Mouse (Mus musculus) heart, adult 18-20 months (tissue): ENCODE measurements around the gene Bag6. TPM values are rescaled to one million over a fixed set of nuclear protein-coding genes. Genes with fewer than 3 reads are reported as not detected.

Experiments
- DNase-seq, 2 experiments: peaks; one replicate each; pipeline ENCODE4 v3.0.0; 2021 to 2022; ENCODE audit warnings: mixed read lengths in 1 of 2
- long read RNA-seq, 2 experiments: library from polyadenylated mRNA; stranded (forward); transcript quantifications; one replicate each; pipeline ENCODE4 v2.0.0; 2021
- total RNA-seq, 2 experiments: library from RNA; stranded (reverse); gene quantifications; 2 replicates each; pipeline ENCODE4 v1.2.3; 2021

The Bag6 gene
- total RNA-seq: 100 to 1,000 TPM; 242 to 244 TPM
- long read RNA-seq, experiment 1, transcript Bag6-201 (25 exons, 3,858 nt): major isoform, 6 of 64 reads
- long read RNA-seq, experiment 1, partial matches to known transcripts: 19 of 64 reads
- long read RNA-seq, experiment 1, other reads (novel, unspliced or antisense): 35 of 64 reads
- long read RNA-seq, experiment 2, partial matches to known transcripts: 15 of 38 reads
- long read RNA-seq, experiment 2, other reads (novel, unspliced or antisense): 18 of 38 reads

- peak; percentile 95 to 98 for DNase-seq
Observed at GRCm38 (mm10) chr17:35134801-35135590, at the start of gene Bag6. TSS of gene Bag6 (plus strand) at chr17:35135178.

DNA sequence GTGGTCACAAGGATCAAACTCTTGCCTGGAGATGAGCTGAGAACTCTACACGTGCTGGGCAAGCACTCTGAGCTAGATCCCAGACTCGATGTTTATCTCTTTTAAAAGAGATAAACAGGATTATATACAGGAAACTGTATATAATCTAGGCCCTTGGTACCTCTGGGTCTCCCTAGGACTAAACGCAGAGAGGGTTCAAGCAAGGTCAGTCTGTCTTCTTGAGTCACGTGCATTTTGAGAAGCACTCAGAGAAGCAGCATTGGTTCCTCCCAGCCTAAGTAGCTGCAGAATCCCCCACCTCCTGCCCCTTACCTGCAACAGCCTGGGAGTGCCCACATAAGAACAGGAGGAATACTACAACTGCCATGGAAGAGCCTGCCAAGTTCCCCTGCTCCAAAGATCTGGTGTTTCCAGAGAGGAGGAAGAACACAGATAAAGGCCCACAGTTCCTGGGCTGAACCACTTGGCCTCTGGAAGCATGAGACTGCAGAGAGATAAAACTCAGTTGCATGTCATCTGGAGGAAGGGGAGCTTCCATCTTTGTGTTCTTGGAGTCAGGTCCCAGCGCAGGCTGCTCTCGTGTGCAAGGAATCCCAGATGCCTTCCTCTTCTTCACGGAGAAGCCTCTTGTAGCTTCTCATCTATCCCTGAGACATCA, 49.6 kb upstream of the Bag6 start, which contains the start of gene Ly6g6f:
Gene Ly6g6f (minus strand): TSS at position 403 of the 658 bp plus-strand sequence.
- no peak for DNase-seq

DNA sequence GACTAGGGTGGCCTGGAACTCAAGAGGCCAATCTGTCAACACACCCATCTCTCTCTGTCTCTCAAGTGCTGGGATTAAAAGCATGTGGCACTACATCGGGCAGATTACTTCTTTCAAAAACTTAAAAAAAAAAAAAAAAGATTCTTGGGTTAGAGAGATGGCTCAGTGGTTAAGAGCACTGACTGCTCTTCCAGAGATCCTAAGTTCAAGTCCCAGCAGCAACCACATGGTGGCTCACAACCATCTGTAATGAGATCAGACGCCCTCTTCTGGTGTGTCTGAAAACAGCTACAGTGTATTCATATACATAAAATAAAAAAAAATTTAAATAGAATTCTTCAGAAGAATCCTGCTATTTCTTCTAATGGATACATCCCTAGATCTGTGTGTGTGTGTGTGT, 46.8 kb upstream of the Bag6 start:
- DNase-seq: no peak

DNA sequence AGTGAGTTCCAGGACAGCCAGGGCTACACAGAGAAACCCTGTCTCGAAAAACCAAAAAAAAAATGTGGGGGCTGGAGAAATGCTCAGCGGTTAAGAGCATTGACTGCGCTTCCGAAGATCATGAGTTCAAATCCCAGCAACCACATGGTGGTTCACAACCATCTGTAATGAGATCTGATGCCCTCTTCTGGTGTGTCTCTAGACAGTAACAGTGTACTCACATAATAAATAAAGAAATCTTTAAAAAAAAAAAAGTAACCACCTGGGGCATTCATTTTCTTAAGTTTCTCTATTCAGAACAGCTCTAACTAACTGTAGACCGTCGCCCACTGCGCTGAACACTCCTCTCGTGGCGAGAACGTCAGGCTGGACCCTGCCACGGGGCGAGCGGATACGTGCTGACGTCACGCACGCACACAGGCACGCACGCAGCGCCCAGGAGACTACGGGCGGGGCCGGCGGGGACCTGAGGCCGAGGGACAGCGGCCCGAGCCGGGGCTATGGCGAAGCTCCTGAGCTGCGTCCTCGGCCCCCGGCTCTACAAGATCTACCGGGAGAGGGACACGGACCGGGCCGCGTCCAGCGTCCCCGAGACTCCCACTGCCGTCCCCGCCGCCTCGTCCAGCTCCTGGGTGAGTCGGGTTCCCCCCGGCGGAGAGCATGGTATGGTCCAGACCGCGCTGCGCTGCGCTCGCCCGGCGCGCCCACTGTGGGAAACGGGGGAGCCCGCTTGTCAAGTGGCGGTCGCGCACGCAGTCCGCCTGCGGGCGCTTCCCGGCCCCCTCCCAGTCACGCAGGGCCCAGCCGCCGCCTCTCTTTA, 45.9 kb upstream of the Bag6 start, which contains the start of gene Abhd16a:
Gene Abhd16a (plus strand): TSS at position 439 of the 820 bp plus-strand sequence.
- peak; percentile 95 to 97 for DNase-seq

- peak; percentile 42 to 44 for DNase-seq
Observed at GRCm38 (mm10) chr17:35090166-35090932, 44.6 kb upstream of the Bag6 start.

DNA sequence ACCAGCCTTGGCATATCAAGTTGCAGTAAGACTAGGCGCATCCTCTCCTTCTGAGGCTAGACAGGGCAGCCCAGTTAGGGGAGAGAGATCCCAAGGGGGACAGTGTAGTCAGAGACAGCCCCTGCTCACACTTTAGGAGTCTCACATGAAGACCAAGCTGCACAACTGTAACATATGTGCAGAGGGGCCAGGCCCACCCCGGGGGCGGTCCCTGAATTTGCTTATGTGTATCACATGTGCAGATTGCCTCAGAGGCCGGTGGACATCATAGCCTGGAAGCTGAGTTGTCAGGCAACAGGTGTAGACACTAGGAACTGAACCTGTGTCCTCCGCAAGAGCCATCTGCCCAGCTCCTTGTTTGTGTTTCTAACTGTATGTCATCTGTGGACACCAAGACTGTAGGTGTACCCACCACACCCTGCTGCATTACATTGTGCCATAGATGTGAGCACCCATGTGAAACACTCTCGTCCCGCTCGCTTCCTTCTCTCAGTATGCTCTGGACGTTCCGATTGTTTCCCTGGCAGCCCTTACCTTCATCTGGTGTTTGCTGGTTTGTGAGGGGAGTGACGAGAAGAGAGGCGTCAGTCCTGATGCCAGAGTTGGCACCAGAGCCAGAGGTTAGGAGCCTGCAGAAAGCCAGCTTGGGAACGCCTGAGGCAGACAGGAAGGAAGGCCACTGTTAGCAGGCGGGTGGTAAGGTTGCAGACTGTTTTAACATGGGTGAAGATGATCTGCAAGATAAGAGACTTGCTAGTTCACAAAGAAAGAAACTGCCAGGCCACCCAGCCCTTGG, 42.4 kb upstream of the Bag6 start:
- DNase-seq: no peak

DNA sequence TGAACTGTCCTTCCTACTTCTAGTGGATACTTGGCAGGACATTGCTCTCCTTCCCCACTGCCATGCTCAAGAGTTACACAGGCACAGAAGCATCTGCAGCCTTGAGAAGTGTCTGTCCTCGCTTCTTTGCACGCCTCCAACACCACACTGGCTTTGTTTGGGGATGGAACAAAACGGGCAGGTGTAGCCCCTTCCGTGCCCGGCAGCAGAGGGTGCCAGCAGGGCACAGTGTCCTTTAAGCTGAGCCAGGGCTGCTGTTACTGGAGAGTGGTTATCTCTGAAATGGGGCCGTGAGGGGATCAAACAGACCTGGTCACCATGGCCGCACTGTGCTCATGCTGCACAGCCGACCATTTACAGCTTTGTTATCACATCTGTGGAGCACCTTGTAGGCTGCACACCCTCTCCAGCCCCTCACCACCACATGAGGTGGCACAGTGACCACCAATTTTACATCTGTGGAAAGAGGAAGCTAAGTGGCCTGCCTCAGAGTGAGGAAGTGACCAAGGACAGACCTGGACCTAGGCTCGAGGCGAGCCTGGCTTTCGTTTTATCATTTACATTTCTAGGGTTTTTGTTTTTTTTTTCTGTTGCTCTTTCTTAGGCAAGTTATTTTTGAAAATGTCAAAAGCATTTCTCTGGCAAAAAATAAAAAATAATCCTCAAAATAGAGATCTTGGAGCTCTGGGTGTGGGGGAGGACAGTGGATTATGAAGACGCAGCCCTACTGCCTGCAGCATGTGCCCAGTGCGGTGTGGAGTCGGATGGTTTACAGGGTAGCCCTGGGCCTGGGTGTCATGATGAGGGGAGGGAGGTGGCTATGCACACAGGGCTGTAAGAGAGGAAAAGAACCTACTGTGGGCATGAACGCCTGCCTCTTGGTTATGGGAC, 40.3 kb upstream of the Bag6 start:
- no peak for DNase-seq

DNA sequence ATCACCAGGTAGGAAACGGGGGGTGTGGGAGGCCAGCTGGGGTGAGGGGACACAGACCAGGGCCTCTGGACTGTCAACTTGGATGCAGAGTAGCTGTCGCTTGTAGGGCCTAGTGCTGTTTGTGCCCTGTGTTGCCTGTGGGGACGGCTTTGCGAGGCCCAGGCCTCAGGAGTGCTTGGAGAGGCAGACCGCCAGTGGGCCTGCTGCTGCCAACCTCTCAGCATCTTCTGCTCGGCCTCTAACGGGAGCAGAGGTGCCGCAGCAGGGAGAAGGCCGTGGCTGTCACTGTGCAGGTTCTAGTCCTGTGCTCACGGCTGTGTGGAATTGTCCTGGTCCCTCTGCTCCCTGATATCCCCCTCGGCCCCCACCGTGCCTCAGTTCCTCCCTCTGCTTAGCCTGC, 38.4 kb upstream of the Bag6 start:
- DNase-seq: no peak

DNA sequence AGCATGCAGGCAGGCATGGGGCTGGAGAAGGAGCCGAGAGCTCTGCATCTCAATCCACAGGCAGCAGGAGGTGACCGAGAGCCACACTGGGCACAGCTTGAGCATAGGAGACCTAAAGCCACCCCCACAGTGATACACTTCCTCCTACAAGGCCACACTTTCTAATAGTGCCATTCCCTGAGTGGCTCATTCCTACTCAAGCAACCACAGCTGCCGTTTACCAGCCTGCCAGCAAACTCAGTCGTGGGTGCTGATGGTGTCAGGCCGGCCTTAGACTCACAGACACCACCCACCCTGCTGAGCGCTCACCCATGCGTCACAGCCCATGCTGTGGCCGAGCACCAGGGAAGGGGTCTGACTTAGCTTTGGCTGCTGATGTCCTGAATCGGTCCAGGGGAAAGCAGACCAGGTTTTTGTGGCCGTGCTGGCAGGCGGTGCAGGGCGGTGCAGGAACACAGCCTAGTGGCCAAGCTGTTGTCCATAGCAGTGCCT, 37.8 kb upstream of the Bag6 start:
- DNase-seq: no peak

DNA sequence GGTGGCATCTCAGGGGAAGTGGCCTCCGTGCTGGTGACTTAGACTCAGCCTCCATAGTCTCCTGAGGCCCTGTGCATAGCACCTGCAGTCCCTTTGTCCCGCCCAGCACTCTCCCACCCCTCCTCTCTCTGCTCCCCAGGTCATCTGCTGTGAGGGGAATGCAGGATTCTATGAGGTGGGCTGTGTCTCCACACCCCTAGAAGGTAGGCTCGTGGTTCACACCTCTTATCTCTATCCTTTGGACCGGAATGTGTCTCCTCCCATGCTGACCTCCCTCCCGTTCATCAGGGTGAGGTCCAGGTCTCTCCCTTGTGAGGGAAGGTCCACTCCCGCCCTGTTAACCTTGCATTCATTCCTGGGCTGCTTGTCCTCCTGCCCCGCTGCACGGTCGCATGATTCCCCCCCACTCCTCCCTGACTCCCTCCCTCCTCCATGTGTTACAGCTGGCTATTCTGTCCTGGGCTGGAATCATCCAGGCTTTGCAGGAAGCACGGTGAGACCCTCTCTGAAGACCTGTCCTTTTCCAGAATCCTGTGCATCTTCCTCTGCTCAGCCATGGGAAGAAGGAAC, 34.7 kb upstream of the Bag6 start:
- DNase-seq: no peak

DNA sequence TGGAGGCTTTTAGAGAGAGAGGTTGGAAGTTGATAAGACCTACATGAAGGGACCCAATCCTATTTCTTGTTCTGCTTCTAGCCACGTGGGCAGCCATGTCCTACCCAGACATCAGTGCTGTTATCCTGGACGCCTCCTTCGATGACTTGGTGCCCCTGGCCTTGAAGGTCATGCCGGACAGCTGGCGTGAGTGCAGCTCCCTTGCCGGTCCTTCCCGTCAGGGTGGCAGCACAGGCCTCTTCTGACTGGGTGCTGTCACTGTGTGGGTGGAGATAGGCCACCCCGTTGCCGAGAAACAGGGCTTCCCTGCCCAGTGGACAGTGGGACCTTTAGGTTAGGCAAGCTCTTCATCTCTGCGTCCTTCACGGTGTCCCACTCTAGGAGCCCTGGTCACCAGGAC, 33.8 kb upstream of the Bag6 start:
- DNase-seq: no peak

DNA sequence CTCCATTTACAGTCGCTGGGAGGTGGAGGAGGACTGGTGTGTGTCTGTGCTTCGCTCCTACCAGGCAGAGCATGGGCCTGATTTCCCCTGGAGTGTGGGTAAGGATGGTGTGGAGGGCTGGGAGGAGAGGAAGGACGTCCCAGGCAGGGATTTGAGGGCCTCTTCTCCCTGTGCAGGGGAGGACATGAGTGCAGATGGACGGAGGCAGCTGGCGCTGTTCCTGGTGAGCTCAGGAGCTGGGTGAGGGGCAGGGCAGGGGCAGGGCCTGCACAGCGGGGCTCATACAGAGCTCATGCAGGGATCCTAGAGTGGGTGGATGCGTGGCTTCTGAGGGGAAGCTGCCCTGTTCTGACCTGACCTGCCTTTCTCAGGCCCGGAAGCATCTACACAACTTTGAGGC, 32.7 kb upstream of the Bag6 start:
- DNase-seq: no peak

DNA sequence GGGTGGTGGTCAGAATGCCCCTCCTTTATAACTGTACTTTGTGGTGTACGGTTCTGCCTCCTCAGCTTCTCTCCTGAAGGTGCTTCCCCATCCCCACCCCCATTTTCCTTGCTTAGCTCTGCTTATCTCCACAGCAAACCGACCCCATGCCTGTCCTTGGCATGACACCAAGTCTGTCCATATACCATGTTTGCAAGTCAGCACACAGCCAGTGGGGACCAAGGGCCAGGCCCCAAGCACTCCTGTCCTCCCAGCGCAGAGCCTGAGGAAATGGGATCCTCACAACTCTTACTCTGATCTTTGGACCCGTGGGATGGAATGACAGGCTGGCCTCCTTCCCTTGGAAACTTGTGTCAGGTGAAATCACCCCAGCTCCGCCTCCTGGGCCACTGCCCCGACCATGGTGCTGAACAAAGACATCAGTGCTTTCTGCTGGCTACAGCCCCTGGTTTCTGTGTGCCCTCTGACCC, 31.7 kb upstream of the Bag6 start:
- no peak for DNase-seq

DNA sequence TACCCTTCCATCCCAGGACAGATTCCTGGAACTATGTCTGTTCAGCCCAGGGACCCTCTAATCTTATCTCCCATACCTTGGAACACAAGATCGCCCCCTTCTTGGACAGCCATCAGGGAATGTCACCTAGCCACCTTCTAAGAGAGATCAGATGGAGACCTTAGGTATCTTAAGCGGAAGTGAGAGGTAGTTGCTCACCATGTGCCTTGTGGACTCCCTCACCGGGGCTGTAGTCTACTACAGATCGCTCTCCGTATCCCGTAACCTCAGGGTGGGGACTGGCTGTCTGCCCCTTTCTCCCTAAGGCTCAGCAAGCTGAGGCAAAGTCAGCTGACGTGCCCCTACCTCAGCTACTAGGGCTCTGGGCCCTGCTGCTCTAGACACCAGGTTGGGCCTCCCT, 30.9 kb upstream of the Bag6 start:
- DNase-seq: no peak

DNA sequence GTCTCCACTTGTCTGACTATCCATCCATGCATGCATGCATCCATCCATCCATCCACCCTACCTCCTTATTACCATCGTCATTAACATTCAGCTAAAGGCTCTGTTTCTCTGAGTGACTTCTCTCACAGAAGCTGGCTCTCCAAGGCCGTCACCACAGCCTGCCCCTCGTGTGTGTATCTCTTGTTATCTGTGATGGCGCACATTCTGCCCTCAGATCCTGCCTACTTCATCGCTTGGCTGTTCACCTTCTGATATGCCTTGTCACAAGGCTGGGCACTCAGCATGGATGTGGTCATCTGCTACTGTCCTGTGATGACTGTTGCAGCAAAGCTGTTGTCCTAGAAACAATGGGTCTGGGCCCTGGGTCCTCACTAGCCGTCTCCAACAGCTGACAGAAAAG, 30.2 kb upstream of the Bag6 start:
- no peak for DNase-seq

GRCm38 (mm10) chr17:35105740-35106389, 29.1 kb upstream of the Bag6 start:
- DNase-seq: peak; percentile 33 to 37

DNA sequence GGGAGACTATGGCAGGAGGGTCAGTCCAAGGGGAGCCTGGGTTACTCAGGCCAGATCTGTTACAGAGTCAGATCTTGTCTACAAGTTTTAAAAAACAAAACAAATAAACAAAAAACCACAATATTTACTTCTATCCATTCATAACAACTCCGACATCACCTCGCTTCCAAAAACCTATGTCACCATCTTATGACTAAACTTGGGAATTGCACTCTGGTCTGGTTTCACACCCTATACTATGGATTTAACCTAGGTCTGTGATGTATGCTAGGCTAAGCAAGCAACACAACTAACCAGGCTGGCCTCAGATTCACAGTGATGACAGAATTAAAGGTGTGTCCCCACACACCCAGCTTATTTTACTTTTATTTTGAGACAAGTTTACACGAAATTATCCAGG, 28.5 kb upstream of the Bag6 start:
- DNase-seq: no peak

DNA sequence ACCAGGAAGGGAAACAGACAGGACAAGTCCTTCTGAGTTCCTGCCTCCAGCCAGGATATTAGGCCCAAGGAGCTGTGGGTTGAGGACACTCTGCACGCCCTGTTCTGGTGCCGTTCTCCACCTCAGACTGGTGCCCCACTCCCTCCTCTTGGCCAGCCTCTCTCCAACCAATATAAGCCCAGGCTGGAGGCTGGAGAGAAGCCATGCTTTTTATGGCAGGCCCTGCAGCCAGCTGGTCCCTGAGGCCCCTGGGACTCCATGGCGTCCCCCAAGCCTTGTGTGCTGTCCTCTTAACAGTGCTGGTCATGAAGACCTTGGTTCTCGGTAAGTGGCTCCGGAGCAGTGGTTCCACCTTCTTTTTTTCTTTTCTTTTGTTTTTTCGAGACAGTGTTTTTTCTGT, 26.9 kb upstream of the Bag6 start, which contains the start of gene Ly6g5c:
Gene Ly6g5c (plus strand): TSS at position 183 of the 400 bp plus-strand sequence.
- no peak for DNase-seq
